Mouse (Mus musculus) liver, adult 2 months (tissue): ENCODE results near the gene Lrch4. TPM values are rescaled to one million over a fixed set of nuclear protein-coding genes. Genes with fewer than 3 reads are reported as not detected.
"Not testable (repeated sequence)": the region's sequence is repeated elsewhere in the genome, so short reads cannot be mapped to it uniquely, and the experiment has no call there.

Source experiments
- DNase-seq: peaks from one replicate; pipeline ENCODE4 v3.0.0-alpha.2; 2011; ENCODE audit warnings: low read depth, low spot score; ENCODE audit errors: extremely low read depth
- H3K27ac ChIP-seq: fragments of 200-500 bp; replicated peaks from 2 replicates; pipeline ENCODE4 v1.5.1; 2012; ENCODE audit warnings: low read depth, mild to moderate bottlenecking, control low read depth, inconsistent platforms, low read length; ENCODE audit not compliant: insufficient read depth
- H3K27me3 ChIP-seq: fragments of 200-500 bp; 2 replicates; pipeline ENCODE4 v1.6.1; 2012; ENCODE audit warnings: mild to moderate bottlenecking, moderate library complexity, low read length, inconsistent platforms; ENCODE audit not compliant: control insufficient read depth, insufficient read depth
- H3K36me3 ChIP-seq: fragments of 200-500 bp; 2 replicates; pipeline ENCODE4 v1.6.1; 2012; ENCODE audit warnings: low read length, inconsistent platforms; ENCODE audit not compliant: control insufficient read depth, insufficient read depth
- H3K4me1 ChIP-seq: fragments of 200-500 bp; 2 replicates; pipeline ENCODE4 v1.6.1; 2011; ENCODE audit warnings: low read length; ENCODE audit not compliant: control insufficient read depth, insufficient read depth
- H3K4me3 ChIP-seq: fragments of 200-500 bp; 2 replicates; pipeline ENCODE4 v1.5.1; 2011; ENCODE audit warnings: low read depth, mild to moderate bottlenecking, control low read depth, low read length, moderate library complexity; ENCODE audit not compliant: insufficient read depth
- H3K79me2 ChIP-seq: fragments of 200-500 bp; 2 replicates; pipeline ENCODE4 v1.6.1; 2012; ENCODE audit warnings: inconsistent platforms, mild to moderate bottlenecking, low read length, moderate library complexity; ENCODE audit not compliant: control insufficient read depth, insufficient read depth
- H3K9ac ChIP-seq: fragments of 200-500 bp; 2 replicates; pipeline ENCODE4 v1.6.1; 2012; ENCODE audit warnings: low read depth, mild to moderate bottlenecking, control low read depth, inconsistent platforms, low read length
- CTCF ChIP-seq: fragments of 200-500 bp; IDR thresholded peaks from 2 replicates; pipeline ENCODE4 v1.5.1; 2011; ENCODE audit warnings: low read depth, low read length, control low read depth
- POLR2A ChIP-seq: fragments of 200-500 bp; IDR thresholded peaks from 2 replicates; pipeline ENCODE4 v1.6.1; 2011; ENCODE audit warnings: low read length, control low read depth; ENCODE audit not compliant: insufficient read depth; ENCODE audit errors: extremely low read depth
- WGBS: fragments of 180-500 bp; shearing (Covaris S2); methylation state at CpG from one replicate; pipeline ENCODE4 v1.1.7; 2018; 5-methylcytosine and 5-hydroxymethylcytosine counted together
- polyA plus RNA-seq: library from polyadenylated mRNA; depleted of rRNA; stranded (reverse); fragments of >200 nt; gene quantifications from 2 replicates; pipeline ENCODE4 v1.2.3, GENCODE M21; 2012
- total RNA-seq: library from RNA; depleted of rRNA; stranded (reverse); fragments of >200 nt; gene quantifications from 2 replicates; pipeline ENCODE4 v1.2.3, GENCODE M21; 2014

The Lrch4 gene
- total and polyA plus RNA-seq, 2 experiments: 0.74 to 15.0 TPM

DNA sequence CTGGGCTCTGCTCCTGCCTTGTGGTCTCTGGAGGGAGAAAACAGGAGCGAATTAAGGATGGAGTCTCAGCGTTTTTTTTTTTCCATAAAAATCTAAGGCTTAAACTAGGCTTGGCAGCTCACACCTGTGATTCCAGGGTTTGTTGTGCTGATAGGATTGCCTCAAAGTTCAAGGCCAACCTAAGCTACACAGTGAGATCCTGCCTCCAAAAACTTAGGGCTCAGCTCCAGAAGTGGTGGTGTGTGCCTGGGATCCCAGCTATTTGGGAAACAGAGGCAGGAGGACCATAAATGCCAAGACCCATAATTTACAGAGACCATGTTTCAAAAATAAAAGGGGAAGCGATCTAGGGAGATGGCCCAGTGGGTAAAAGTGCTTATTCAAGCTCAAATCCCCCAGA, 19.6 kb upstream of the Lrch4 start:
- Histone ChIP-seq H3K36me3 (no peaks in the 10 kb centered on the region), H3K27ac (no peak overlapping the region), H3K4me3 (no peak overlapping the region), H3K4me1 (peaks cover 11% of the 10 kb centered on the region), H3K79me2 (no peaks in the 10 kb centered on the region), H3K27me3 (no peaks in the 10 kb centered on the region), H3K9ac (no peak overlapping the region)
- WGBS: 68% methylated on average over 3 of the region's 3 CpGs
- no peak for TF ChIP-seq CTCF
- TF ChIP-seq POLR2A: no peak
- DNase-seq: peak; percentile 54

DNA sequence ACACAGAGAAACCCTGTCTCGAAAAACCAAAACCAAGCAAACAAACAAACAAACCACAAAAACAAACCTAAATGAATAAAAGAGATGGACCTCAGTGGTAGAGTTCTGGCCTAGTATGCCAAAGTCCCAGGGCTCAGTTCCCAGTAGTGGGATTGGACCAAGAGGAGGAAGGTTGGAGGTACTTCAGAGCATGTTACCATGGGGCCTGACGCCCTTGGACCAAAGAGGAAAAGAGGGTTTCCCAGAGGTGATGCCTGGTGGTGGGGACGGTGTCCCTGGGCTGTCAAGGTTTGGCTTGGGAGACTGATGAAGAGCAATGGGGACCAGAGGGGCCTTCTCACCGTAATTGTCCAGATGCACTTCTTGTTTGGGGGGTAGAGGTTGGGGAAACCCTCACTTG, 18.9 kb upstream of the Lrch4 start:
- Histone ChIP-seq H3K9ac (0 out of 2 replicates have a peak overlapping the region, but pooled peaks have one; percentile 23), H3K27me3 (no peaks in the 10 kb centered on the region), H3K79me2 (no peaks in the 10 kb centered on the region), H3K4me3 (peak overlapping the region; percentile 43; the same call in 1 of the 2 replicates), H3K4me1 (peaks cover 11% of the 10 kb centered on the region), H3K27ac (no peak overlapping the region), H3K36me3 (no peaks in the 10 kb centered on the region)
- TF ChIP-seq CTCF: no peak
- TF ChIP-seq POLR2A: no peak
- no peak for DNase-seq
- 80% methylated on average over 4 of the region's 4 CpGs for WGBS

DNA sequence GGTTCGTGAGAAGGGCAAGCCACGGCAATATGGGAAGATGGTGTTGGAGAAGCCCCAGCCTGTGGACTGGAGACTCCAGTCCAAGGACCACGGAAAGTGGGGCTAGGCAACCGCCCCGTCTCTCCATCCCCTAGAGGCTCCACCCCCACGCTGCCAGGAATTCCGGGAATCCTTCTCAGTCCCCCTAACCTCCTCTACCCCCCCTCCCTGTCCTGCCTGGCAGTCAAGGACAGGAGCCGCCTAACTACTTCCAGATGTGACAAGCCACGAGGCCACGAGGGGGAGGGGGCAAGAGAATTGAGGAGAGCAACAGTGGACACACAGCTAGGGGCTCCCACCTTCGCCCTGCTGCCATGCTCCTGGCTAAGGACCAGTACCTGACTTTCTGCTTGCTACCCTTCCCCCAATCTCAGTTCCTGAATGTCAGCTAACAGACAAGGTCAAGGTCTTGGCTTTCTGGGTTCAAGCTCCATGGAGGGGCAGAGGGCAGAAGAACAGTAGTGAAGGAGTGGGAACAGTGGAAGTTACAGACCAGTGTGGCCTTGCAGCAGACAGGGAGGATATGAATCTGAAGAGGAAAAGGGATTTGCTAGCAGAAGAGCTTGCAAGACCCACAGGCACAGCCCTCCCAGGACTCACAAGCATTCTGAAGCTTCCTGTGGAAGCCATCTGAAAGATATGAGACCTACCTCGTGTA, 18.2 kb upstream of the Lrch4 start:
- no peak for DNase-seq

DNA sequence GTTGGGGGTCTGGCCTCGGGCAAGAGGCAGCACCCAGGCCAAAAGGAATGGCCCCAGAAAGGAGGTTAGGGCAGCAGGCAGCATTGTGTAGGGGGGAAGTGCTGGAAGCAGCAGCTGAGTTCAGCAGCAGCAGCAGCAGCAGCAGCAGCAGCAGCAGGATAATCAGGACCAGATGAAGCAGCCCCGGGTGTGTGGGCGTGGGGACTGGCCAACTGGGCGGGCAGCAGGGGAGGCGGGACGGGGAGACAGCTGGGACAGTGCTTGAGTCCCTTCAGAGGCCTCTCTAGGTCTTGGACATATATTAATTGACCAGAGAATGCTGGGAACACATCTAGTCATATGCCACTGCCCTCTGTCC, 17.7 kb upstream of the Lrch4 start:
- DNase-seq: no peak
- Histone ChIP-seq H3K4me3 (peak overlapping the region; percentile 32; the same call in 1 of the 2 replicates), H3K27ac (peak overlapping the region; percentile 45), H3K79me2 (no peaks in the 10 kb centered on the region), H3K9ac (peak overlapping the region; percentile 26; the same call in 1 of the 2 replicates), H3K36me3 (no peaks in the 10 kb centered on the region), H3K4me1 (peaks cover 11% of the 10 kb centered on the region), H3K27me3 (peaks cover 2% of the 10 kb centered on the region; the same call in 1 of the 2 replicates)
- 18% methylated on average over 6 of the region's 6 CpGs for WGBS
- no peak for TF ChIP-seq POLR2A
- TF ChIP-seq CTCF: no peak

More for the DNA sequence above, 18.2 kb upstream of the Lrch4 start:
- no peaks in the 10 kb centered on the region for H3K27me3 ChIP-seq
- H3K79me2 ChIP-seq: no peaks in the 10 kb centered on the region
- no peaks in the 10 kb centered on the region for H3K36me3 ChIP-seq
- 32% methylated on average over 12 of the region's 12 CpGs for WGBS
- H3K27ac ChIP-seq: peak overlapping the region; percentile 45
- peaks cover 11% of the 10 kb centered on the region for H3K4me1 ChIP-seq
- TF ChIP-seq CTCF (no peak), POLR2A (no peak)
- H3K9ac ChIP-seq: peak overlapping the region; percentile 35; the same call in 1 of the 2 replicates
- H3K4me3 ChIP-seq: peak overlapping the region; percentile 43

DNA sequence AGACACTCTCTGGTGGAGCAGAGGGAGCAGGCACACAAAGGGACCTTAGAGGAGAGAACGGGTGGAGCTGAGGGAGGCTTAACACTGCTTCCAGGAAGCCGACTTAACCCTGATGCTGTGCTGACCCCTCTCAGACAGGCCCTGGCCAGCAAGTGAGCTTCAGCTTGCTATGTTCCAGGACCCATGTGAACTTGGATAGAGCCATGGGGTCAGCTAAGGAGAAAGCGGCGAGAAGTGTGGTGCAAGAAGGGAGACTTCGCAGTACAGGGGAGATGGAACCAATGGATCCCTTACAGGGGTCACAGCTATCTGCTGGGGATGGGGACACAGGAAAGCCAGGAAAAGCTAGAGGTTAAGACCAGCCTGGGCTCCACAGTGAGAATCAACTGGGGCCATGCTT, 15.8 kb upstream of the Lrch4 start:
- TF ChIP-seq CTCF: no peak
- no peak for TF ChIP-seq POLR2A
- no peak for DNase-seq
- H3K9ac ChIP-seq: no peak overlapping the region
- no peak overlapping the region for H3K27ac ChIP-seq
- peaks cover 3% of the 10 kb centered on the region; the same call in 1 of the 2 replicates for H3K27me3 ChIP-seq
- H3K36me3 ChIP-seq: no peaks in the 10 kb centered on the region
- H3K4me1 ChIP-seq: peaks cover 11% of the 10 kb centered on the region
- no peak overlapping the region for H3K4me3 ChIP-seq
- no peaks in the 10 kb centered on the region for H3K79me2 ChIP-seq
- 90% methylated on average over 5 of the region's 5 CpGs for WGBS

DNA sequence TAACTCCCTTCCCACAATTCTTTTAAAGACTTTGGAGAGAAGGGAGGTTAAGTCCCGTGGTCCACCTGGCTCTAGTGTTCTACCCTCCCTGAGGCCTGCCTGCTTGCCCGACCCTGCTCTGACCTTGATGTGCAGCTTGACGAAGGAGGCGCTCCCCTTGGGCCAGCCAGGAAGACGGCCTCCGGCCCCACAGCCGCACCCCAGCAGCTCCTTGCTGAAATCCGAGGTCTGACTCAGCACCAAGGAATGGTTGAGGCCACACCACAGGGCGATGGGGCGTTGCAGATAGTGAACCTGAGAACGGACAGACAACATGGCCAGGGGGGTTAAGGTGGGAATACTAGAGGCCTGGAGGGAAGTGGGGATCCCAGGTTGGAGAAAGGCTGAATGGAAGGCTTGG, 15.4 kb upstream of the Lrch4 start, which contains the start of gene Pcolce:
TSS of gene Pcolce (minus strand) at position 235 of the 400 bp plus-strand sequence.
- DNase-seq: no peak
- Histone ChIP-seq H3K4me1 (peaks cover 11% of the 10 kb centered on the region), H3K9ac (no peak within 1 kb of the TSS), H3K4me3 (no peak within 1 kb of the TSS), H3K36me3 (no peaks in the 10 kb centered on the region), H3K79me2 (no peaks in the 10 kb centered on the region), H3K27me3 (peaks cover 4% of the 10 kb centered on the region), H3K27ac (no peak within 1 kb of the TSS)
- TF ChIP-seq CTCF: no peak
- no peak for TF ChIP-seq POLR2A
- 78% methylated on average over 11 of the region's 11 CpGs for WGBS

DNA sequence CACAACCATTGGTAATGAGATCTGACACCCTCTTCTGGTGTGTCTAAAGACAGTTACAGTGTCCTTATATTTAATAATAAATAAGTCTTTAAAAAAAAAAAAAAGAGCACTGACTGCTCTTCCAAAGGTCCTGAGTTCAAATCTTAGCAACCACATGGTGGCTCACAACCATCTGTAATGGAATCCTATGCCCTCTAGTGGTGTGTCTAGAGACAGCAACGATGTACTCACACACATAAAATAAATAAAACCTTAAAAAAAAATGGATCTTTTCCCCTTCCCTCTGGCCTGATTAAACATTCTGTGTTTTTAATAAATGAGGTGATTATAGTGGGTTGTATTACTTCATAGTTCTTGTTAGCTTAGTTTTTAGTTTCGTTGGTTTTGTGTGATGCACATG, 14.0 kb upstream of the Lrch4 start:
- H3K27ac ChIP-seq, H3K79me2 ChIP-seq, H3K4me3 ChIP-seq, H3K36me3 ChIP-seq, H3K9ac ChIP-seq, DNase-seq, H3K27me3 ChIP-seq: not testable (repeated sequence)
- peaks cover 11% of the 10 kb centered on the region for H3K4me1 ChIP-seq
- WGBS: 88% methylated on average over 2 of the region's 2 CpGs
